Mouse (Mus musculus): Measurements from ENCODE around the gene Slc22a19. TPM values are rescaled to one million over a fixed set of nuclear protein-coding genes. Genes with fewer than 3 reads are reported as not detected.

Slc22a19 gene
- not detected in 2 replicates for polyA plus RNA-seq (2012; rRNA removed; ENCODE audit: low replicate concordance)

DNA sequence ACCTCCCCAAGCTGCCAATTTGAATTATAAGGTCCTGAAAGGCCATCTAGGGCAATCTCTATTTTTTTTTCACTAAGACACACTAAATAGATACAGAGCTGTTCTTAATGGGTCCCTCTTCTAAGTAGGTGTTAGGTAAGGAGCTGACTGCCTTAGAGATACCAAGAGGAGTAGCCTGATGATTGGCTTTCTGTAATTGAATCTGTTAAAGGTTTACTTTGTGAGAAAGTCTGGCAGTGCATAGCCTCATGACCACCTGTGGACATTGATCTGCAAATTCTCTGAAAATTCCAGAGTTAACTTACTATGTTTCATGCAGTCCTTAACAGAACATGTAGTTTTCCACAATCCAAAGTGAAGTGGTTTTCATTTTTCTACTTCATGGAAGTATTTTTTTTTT, at the start of gene Slc22a19:
TSS of gene Slc22a19 (minus strand) at position 163 of the 400 bp plus-strand sequence.

Other genes with a start within 250 kb of the Slc22a19 start
- gene Rtn3, start 228.0 kb downstream of the Slc22a19 start, polyA plus RNA-seq (2012; rRNA removed; ENCODE audit: low replicate concordance): 121 and 206 TPM in 2 replicates
- gene Atl3, start 217.3 kb downstream of the Slc22a19 start, polyA plus RNA-seq (2012; rRNA removed; ENCODE audit: low replicate concordance): 40.7 and 44.2 TPM in 2 replicates
- 90.9 and 381 TPM in 2 replicates for gene Pla2g16, start 153.9 kb downstream of the Slc22a19 start, polyA plus RNA-seq (2012; rRNA removed; ENCODE audit: low replicate concordance)
- 57.4 and 110 TPM in 2 replicates for gene Lgals12, start 104.1 kb downstream of the Slc22a19 start, polyA plus RNA-seq (2012; rRNA removed; ENCODE audit: low replicate concordance)
- gene Hrasls5, start 98.8 kb downstream of the Slc22a19 start, polyA plus RNA-seq (2012; rRNA removed; ENCODE audit: low replicate concordance): 0.24 and 0.56 TPM in 2 replicates
- not detected in 2 replicates for gene Slc22a26, start 91.4 kb upstream of the Slc22a19 start, polyA plus RNA-seq (2012; rRNA removed; ENCODE audit: low replicate concordance)

Data from subcutaneous adipose tissue, adult 2 months (tissue).